Comparison of ENCODE assay signal across 15 mouse cellular contexts in the genomic region with DNA sequence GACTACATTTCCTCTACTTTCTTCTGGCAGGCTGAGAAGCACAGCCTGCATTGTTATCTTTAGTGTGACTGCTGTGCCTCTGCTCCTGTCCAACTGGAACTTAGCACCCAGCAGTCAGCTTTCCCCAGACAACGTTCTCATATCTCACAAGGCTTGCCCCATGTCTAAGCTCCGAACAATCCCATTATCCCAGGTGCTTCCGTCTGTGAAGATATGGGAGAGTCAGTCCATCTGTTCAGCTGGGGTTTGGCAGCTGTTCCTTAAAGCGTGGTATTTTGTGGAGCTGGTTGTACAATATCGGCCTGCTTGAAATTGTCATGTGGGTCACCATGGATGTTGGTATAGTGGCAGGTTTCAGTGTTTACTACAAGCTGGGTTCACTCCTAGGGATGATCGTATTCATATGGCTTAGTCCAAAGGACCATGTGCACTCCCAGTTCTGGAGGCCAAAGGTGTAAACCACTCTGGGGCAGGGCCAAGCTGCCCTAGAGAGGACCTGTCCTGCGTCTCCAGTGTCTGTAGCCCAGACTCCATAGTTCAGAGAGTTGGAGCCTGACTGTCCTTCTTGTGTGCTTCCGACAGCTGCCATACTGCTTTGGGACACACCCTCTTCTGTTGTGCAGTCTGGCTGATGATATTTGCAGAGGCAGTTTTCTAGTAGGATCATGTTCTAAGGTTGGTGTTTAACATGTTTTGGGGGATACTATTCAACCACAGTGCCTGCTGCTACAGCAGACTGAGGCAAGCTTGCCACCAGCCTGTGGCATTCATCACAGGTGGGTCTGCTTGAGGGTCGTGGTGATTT. TPM values are rescaled to one million over a fixed set of nuclear protein-coding genes. Genes with fewer than 3 reads are reported as not detected.
DNase-seq lines count a peak whose midpoint lies in the region; ATAC-seq and TF ChIP-seq lines count a peak whose summit lies in the region.
"Had no signal": no experiment of that assay in that cellular context is flagged by ENCODE, and none has a peak within 500 bp of the region (broad histone marks: within the 10 kb centered on the region; RNA-seq: fewer than 3 reads in every experiment).

No protein-coding gene starts in this region.

- no peaks in the 10 kb centered on the region for H3K27me3 ChIP-seq in hindbrain, postnatal 0 days (ENCODE audit: insufficient read depth, low read length)
- no peaks in the 10 kb centered on the region for H3K27me3 ChIP-seq in hindbrain, embryonic 11.5 days (ENCODE audit: control insufficient read depth, insufficient read depth, low read length)
- no peaks in the 10 kb centered on the region for H3K27me3 ChIP-seq in lung, postnatal 0 days (replicated peaks; ENCODE audit: insufficient read depth, low read length)
- H3K27me3 ChIP-seq in limb, embryonic 13.5 days: no peaks in the 10 kb centered on the region
- H3K27me3 ChIP-seq: embryonic facial prominence, embryonic 15.5 days; liver, embryonic 15.5 days had no signal

- peak; percentile 31; the same call in 1 of the 2 replicates for ATAC-seq in cerebellum, adult (ENCODE audit: insufficient number of reproducible peaks, low FRiP score, low TSS enrichment)
- ATAC-seq in hindbrain, postnatal 0 days: 0 out of 2 replicates have a peak, but pooled peaks have one; percentile 29
- ATAC-seq in hindbrain, embryonic 11.5 days (ENCODE audit: low FRiP score): no peak
- peak; percentile 44 for ATAC-seq in lung, postnatal 0 days
- peak; percentile 28; the same call in 1 of the 2 replicates for ATAC-seq in limb, embryonic 13.5 days (ENCODE audit: low FRiP score, low read depth)
- no peak for ATAC-seq in activated CD4-positive, CD25-positive, alpha-beta regulatory T cell, adult 4 months
- ATAC-seq: forebrain, embryonic 16.5 days; midbrain, embryonic 16.5 days had no signal

- H3K4me2 ChIP-seq in hindbrain, postnatal 0 days (ENCODE audit: low read depth, low read length): no peak overlapping the region
- no peak overlapping the region for H3K4me2 ChIP-seq in hindbrain, embryonic 11.5 days (replicated peaks; ENCODE audit: low read depth, low read length)
- no peak overlapping the region for H3K4me2 ChIP-seq in lung, postnatal 0 days (replicated peaks; ENCODE audit: low read depth, low read length)
- no peak overlapping the region for H3K4me2 ChIP-seq in limb, embryonic 13.5 days (replicated peaks)
- H3K4me2 ChIP-seq: embryonic facial prominence, embryonic 15.5 days; liver, embryonic 15.5 days had no signal

- DNase-seq in cerebellum, postnatal 25 days: no peak
- DNase-seq in hindbrain, postnatal 0 days (ENCODE audit: low spot score): no peak
- DNase-seq in hindbrain, embryonic 11.5 days (ENCODE audit: low spot score): no peak
- DNase-seq in lung, postnatal 0 days (ENCODE audit: low spot score): no peak
- no peak for DNase-seq in lung, postnatal 25 days (ENCODE audit: low spot score)
- DNase-seq: adrenal gland, postnatal 10 days; cerebellum, postnatal 36 days had no signal

- no peak overlapping the region for H3K9ac ChIP-seq in hindbrain, postnatal 0 days (replicated peaks; ENCODE audit: low read length)
- no peak overlapping the region for H3K9ac ChIP-seq in hindbrain, embryonic 11.5 days (ENCODE audit: low read depth, low read length)
- H3K9ac ChIP-seq in lung, postnatal 0 days (replicated peaks; ENCODE audit: low read depth): no peak overlapping the region
- H3K9ac ChIP-seq in limb, embryonic 13.5 days: no peak overlapping the region
- H3K9ac ChIP-seq: embryonic facial prominence, embryonic 15.5 days; liver, embryonic 15.5 days had no signal

- H3K27ac ChIP-seq in hindbrain, postnatal 0 days: no peak overlapping the region
- no peak overlapping the region; the same call in 1 of the 2 replicates for H3K27ac ChIP-seq in hindbrain, embryonic 11.5 days (ENCODE audit: low read depth, low read length)
- H3K27ac ChIP-seq in lung, postnatal 0 days (ENCODE audit: low read length): no peak overlapping the region
- no peak overlapping the region; the same call in 1 of the 2 replicates for H3K27ac ChIP-seq in limb, embryonic 13.5 days
- H3K27ac ChIP-seq: embryonic facial prominence, embryonic 15.5 days; liver, embryonic 15.5 days; macrophage had no signal

- no peak overlapping the region for H3K4me3 ChIP-seq in hindbrain, postnatal 0 days (ENCODE audit: low read length)
- no peak overlapping the region for H3K4me3 ChIP-seq in hindbrain, embryonic 11.5 days (ENCODE audit: low read depth, low read length)
- no peak overlapping the region for H3K4me3 ChIP-seq in lung, postnatal 0 days (ENCODE audit: low read depth, low read length)
- no peak overlapping the region for H3K4me3 ChIP-seq in limb, embryonic 13.5 days
- H3K4me3 ChIP-seq: embryonic facial prominence, embryonic 15.5 days; liver, embryonic 15.5 days had no signal

- no peak for TF ChIP-seq EP300 in lung, postnatal 0 days (IDR thresholded peaks at IDR 0.05)

- H3K4me1 ChIP-seq in hindbrain, postnatal 0 days (ENCODE audit: insufficient read depth, low read length): peaks cover 4% of the 10 kb centered on the region; the same call in 1 of the 2 replicates
- no peaks in the 10 kb centered on the region for H3K4me1 ChIP-seq in hindbrain, embryonic 11.5 days (replicated peaks; ENCODE audit: control insufficient read depth, insufficient read depth, low read length)
- peaks cover 2% of the 10 kb centered on the region; the same call in 1 of the 2 replicates for H3K4me1 ChIP-seq in lung, postnatal 0 days (ENCODE audit: insufficient read depth, low read depth, low read length)
- peaks cover 17% of the 10 kb centered on the region for H3K4me1 ChIP-seq in limb, embryonic 13.5 days
- H3K4me1 ChIP-seq: liver, embryonic 15.5 days had no signal

- 52% methylated on average over 9 of the region's 9 CpGs for WGBS in hindbrain, postnatal 0 days
- WGBS in hindbrain, embryonic 11.5 days: 74% methylated on average over 9 of the region's 9 CpGs
- WGBS in lung, postnatal 0 days: 59% methylated on average over 9 of the region's 9 CpGs
- WGBS in limb, embryonic 13.5 days: 69% methylated on average over 9 of the region's 9 CpGs

- TF ChIP-seq CTCF in hindbrain, postnatal 0 days (IDR thresholded peaks at IDR 0.05; ENCODE audit: low read depth): no peak
- TF ChIP-seq CTCF in lung, postnatal 0 days (IDR thresholded peaks at IDR 0.05): no peak

- no peaks in the 10 kb centered on the region for H3K9me3 ChIP-seq in hindbrain, postnatal 0 days (ENCODE audit: low read length)
- no peaks in the 10 kb centered on the region for H3K9me3 ChIP-seq in hindbrain, embryonic 11.5 days (ENCODE audit: control insufficient read depth, low read length)
- no peaks in the 10 kb centered on the region for H3K9me3 ChIP-seq in lung, postnatal 0 days (ENCODE audit: low read length)
- H3K9me3 ChIP-seq in limb, embryonic 13.5 days: no peaks in the 10 kb centered on the region
- H3K9me3 ChIP-seq: embryonic facial prominence, embryonic 15.5 days; liver, embryonic 15.5 days had no signal

- no peaks in the 10 kb centered on the region for H3K36me3 ChIP-seq in hindbrain, postnatal 0 days (ENCODE audit: insufficient read depth, low read length)
- H3K36me3 ChIP-seq in hindbrain, embryonic 11.5 days (ENCODE audit: control insufficient read depth, insufficient read depth, low read length): no peaks in the 10 kb centered on the region
- H3K36me3 ChIP-seq in lung, postnatal 0 days (ENCODE audit: insufficient read depth, low read length): no peaks in the 10 kb centered on the region
- no peaks in the 10 kb centered on the region for H3K36me3 ChIP-seq in limb, embryonic 13.5 days
- H3K36me3 ChIP-seq: embryonic facial prominence, embryonic 15.5 days; liver, embryonic 15.5 days had no signal

RNA-seq across cellular contexts. Expression of a gene that starts 27.4 kb away (rescaled TPM):
- total RNA-seq in hindbrain, postnatal 0 days (2014; rRNA removed): 32.7 and 38.9 TPM in 2 replicates
- 14.0 and 15.4 TPM in 2 replicates for polyA plus RNA-seq in hindbrain, postnatal 0 days (2015; fragmentation: Nextera tagmentation; extraction: Ambion mirVana)
- 22.5 and 27.2 TPM in 2 replicates for polyA plus RNA-seq in hindbrain, embryonic 11.5 days (2014; fragmentation: Nextera tagmentation; extraction: Ambion mirVana)
- 7.1 and 8.4 TPM in 2 replicates for polyA plus RNA-seq in lung, postnatal 0 days (2015; fragmentation: Nextera tagmentation; extraction: Ambion mirVana)
- polyA plus RNA-seq in limb, embryonic 13.5 days (2015; fragmentation: Nextera tagmentation; extraction: Ambion mirVana): 14.6 and 16.0 TPM in 2 replicates
- polyA plus RNA-seq in activated CD4-positive, CD25-positive, alpha-beta regulatory T cell, adult 4 months (2017; shearing (Covaris generic)): under 1 TPM; 0.57 to 0.60 TPM

Comparison
In these comparisons a context has a peak if more than half of its experiments do, and no peak if none do; other contexts are left out.
1. ATAC-seq: peak in cerebellum, adult (single experiment), hindbrain, postnatal 0 days (single experiment), lung, postnatal 0 days (single experiment) and limb, embryonic 13.5 days (single experiment); none in hindbrain, embryonic 11.5 days (single experiment) and activated CD4-positive, CD25-positive, alpha-beta regulatory T cell, adult 4 months (single experiment).